Mouse (Mus musculus) CD4-positive, CD25-positive, alpha-beta regulatory T cell, adult 2 months (primary cell): ENCODE data around the gene Tcf7l1.

ENCODE experiments used
- DNase-seq: peaks from one replicate; pipeline ENCODE4 v3.0.0-alpha.2; 2012; ENCODE audit warnings: low read depth, low spot score

The Tcf7l1 gene

GRCm38 (mm10) chr6:72747156-72747555 lies 41.9 kb downstream of the Tcf7l1 start:
- no peak for DNase-seq

DNA sequence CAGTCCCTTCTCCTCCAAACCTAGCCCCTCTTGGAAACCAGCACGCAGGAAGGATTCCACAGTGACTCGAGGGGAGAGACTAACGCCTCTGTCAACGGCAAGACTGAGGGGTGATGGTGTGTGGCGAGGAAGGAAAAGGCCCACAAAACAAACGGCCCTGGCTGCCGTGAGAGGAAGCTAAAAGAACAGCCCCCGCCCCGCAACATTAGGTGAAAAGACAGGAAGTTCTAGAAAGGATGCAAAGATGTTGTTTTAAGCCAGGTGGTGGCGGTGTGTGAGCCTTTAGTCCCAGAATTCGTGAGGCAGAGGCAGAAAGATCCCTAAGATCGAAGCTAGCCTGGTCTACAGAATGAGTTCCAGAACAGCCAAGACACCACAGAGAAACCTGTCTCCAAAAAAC lies 43.3 kb downstream of the Tcf7l1 start:
- DNase-seq: peak; percentile 53

- DNase-seq: no peak
Observed at GRCm38 (mm10) chr6:72744144-72744800, 44.8 kb downstream of the Tcf7l1 start.

DNA sequence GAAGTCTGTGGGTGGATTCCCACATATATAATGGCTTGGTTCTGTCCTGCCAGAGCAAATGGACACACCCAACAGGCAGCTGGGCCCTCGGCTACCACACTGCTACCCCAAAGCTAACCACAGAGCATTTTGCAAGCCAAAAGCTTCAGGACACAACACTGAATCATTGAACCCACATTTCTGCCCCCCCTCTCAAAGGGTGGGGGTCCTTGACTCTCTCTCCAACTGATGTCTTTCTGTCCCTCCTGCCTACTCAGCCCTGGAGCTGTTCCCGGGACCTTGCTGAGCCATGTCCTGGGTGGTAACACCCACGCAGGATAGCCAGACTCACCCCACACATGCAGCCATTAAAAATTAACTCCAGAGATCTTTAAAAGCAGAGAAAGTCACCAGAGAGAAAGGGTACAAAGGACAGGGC lies 45.4 kb downstream of the Tcf7l1 start:
- DNase-seq: no peak

DNA sequence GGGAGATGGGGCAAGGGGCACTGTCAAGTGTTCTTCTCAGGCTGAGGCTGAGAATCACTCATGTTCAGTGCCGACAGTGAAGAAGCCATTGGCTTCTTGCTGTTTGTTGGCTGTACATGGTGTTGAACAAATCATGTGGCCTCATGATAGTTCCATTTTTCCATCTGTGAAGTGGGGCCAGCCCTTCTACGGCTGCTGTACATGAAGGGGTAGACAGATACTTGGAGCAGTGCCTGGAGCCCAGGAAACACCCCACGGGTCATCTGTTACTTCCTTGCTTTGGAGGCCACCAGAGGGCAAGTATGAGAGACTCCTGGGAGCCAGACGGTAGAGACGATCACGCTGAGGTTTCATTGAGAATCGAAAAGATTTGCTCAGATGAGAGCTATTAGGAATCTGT lies 46.7 kb downstream of the Tcf7l1 start:
- no peak for DNase-seq

GRCm38 (mm10) chr6:72740596-72741421 lies 48.2 kb downstream of the Tcf7l1 start:
- DNase-seq: no peak

- DNase-seq: no peak
Observed at GRCm38 (mm10) chr6:72736872-72737271, 52.2 kb downstream of the Tcf7l1 start.

DNA sequence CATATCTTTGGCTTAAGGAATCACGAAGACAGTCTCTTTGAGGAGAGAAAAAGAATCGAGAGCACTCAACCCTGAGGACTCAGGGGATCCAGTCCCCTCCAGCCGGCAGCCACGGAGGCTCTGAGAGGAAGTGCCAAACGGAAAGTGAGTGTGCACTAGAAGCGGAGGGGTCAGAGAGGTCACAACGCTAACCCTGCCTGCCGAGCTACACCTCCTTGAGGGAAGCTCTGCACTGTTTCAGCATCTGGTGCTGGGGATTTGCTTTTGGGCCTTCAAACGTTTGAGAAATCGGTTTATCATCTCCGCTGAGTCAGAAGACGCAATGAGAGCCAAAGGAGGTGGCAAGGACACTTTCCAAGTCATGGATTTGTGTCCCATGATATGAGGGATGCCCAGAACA lies 53.8 kb downstream of the Tcf7l1 start:
- peak; percentile 36 for DNase-seq

DNA sequence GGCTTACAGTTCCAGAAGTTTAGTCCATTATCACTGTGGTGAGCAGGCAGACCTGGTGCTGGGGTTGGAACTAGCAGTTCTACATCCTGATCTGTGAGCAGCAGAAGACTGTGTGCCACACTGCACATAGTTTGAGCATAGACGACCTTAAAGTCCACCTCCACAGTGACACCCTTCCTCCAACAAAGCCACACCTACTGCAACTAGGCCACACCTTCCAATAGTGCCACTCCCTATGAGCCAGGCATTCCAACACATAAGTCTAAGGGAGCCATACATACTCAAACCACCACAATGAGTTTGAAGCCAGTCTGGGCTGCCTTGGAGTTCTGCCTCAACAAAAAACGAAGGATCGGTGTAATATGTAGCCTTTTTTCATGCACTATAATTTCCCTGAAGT lies 55.7 kb downstream of the Tcf7l1 start:
- DNase-seq: no peak

- no peak for DNase-seq
Observed at GRCm38 (mm10) chr6:72732109-72732508, 56.9 kb downstream of the Tcf7l1 start.

- no peak for DNase-seq
Observed at GRCm38 (mm10) chr6:72730560-72730849, 58.5 kb downstream of the Tcf7l1 start.

DNA sequence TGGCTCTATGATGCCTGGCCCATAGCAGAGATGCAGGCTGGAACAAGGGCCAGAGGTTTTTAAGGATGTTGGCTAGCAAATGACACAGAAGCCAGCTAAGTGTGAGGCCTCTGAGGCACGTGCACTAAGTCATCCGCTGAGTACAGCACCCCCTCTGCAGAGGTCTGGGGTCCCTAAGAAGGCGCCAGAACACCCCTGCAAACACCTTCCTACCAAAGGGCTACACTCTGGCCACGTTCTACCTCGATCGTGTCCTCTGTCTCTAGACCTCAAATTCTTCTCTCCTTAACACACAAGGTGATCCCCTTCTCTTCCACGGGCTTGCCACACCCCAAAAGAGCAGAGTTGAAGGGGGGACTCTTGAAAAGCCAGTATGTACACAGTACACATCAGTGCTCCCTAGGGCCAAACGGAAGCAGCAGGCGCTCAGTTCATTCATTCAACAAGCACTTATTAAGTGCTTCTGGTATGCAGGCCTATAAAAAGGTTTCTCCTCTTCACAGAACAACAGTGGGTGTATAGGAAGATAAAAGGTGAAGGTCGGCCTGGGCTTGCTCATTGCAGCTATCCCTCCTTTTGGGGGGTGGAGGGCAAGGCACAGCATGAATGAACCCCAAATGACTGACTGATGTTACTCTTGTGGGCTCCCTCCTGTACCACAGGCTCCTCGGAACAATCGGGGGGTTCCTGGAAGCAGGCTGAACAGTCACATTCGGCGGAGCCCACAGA lies 59.1 kb downstream of the Tcf7l1 start:
- no peak for DNase-seq

- DNase-seq: no peak
Observed at GRCm38 (mm10) chr6:72727826-72728225, 61.2 kb downstream of the Tcf7l1 start.

DNA sequence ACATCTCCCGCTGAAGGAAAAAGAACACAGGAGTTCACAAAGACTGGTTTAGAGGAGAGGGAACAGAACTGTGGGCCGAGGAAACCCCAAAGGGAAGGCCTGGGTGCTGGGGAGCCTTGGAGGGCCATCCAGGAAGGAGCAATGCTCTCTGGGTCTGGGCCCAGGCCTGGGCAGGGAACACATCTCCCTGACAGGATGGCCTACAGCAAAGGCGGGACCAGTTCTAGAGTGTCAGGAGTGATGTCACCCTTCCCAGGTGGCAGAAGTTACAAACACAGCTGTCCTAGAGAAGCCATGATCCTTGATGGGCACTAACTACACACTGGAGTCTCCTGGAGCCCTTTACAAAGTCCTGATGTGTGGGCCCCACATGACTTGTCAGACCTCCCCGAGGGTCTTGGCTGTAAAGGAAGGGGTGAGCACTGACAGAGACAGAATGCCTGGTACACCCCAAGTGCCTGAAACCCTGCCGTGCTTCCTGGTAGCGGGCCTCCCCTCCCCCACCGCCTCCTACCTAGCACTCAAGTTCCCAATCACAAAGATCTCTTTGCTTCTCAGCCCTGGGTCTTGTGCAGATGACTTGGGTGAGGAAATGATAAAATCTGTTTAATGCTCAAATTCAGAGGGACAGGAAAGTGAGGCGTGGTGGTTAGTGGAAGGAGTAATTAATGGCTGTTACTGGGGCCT lies 64.4 kb downstream of the Tcf7l1 start:
- DNase-seq: peak; percentile 39

DNA sequence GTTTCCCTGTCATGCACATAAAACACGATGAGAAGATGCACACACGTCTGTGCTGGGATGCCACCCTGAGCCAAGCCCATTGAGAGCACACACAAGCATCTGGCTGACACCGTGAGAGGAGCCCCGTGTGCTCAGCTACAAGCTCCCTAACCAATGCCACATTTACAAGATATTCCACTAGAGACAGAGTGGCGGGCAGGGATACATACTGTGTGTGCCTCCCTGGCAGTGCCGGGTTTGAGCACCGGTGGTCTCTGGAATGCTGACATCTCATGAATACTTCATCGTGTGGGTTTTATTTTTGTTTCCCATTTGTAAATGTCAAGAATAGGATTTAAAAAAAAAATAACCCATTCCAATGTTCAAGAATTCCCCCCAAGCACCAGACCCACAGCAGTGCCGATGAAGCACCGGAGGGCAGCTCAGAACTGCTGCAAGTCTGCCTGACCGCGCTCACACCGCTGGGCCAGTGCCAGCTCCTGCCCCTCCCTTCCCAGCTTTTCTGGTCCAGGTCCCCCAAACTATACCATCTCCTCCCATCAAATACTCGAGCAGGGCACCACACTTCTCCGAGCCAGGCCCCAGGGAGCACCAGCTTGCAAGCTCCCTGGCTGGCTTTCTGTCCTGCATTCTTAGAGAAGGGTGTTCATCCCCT lies 65.2 kb downstream of the Tcf7l1 start:
- DNase-seq: no peak

DNA sequence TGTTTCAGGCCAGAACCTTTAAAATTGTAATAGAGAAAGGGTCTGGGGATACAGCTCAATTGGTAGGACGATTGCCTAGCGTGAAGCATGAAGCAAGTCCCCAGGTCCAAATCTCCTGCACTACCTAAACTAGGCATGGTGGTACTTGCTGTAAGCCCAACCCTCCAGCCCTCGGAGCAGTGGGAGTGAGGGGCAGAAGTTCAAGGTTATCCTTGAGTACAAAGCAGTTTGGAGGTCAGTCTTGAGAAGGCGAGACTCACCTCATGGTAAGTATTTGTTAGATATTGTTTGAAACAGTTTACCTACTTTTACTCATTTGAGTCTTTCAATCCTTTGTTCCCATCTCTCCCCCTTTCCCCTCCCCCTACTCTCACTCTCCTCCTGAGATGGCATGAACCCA lies 65.9 kb downstream of the Tcf7l1 start:
- no peak for DNase-seq

GRCm38 (mm10) chr6:72720852-72721251 lies 68.2 kb downstream of the Tcf7l1 start:
- DNase-seq: no peak

- no peak for DNase-seq
Observed at GRCm38 (mm10) chr6:72714726-72715125, 74.3 kb downstream of the Tcf7l1 start.

- DNase-seq: no peak
Observed at GRCm38 (mm10) chr6:72714250-72714649, 74.8 kb downstream of the Tcf7l1 start.

- DNase-seq: no peak
Observed at GRCm38 (mm10) chr6:72711508-72712081, 77.5 kb downstream of the Tcf7l1 start.

DNA sequence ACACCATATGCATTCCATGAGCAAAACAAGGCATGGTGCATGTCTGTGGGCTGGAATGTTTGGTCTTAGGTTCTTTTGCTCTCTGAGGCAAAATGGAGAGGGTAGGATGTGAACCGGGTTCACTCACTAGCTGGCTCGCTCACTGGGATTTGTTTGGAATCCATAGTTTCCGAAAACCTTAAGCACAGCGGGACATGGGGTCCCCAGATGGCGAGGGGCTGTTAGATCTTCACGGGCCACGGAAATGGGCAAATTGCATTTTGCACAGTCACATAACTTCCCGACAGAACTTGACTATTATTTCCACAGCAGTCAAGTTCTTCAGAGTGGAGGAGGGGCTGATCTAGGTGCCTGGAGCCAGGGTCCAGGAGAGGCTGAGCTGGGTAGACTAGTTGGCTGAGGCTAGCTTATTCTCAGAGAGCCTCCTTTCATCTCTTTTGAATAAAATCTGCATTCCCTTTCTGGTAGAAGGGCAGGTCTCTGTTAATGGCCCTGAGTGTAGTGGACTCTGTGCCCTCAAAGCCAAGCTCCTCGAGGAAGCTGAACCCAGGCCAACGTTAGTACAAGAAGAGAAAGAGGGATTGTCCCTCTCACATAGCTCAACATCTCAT lies 78.1 kb downstream of the Tcf7l1 start:
- no peak for DNase-seq
